Mouse (Mus musculus) liver, embryonic 16.5 days (tissue): Measurements from ENCODE around the gene Slc25a16. TPM values are rescaled to one million over a fixed set of nuclear protein-coding genes. Genes with fewer than 3 reads are reported as not detected.

Source experiments
- ATAC-seq: fragments of 200-750 bp; cut with Nextera tagmentation; 2 replicates; pipeline ENCODE4 v1.8.0; 2017; ENCODE audit warnings: low read depth, mild to moderate bottlenecking, moderate number of reproducible peaks, moderate library complexity
- H3K27ac ChIP-seq: fragments of 300-500 bp; sonication (generic); 2 replicates; pipeline ENCODE4 v1.5.1; 2014; ENCODE audit warnings: mild to moderate bottlenecking, low read length
- H3K27me3 ChIP-seq: fragments of 300-500 bp; sonication (generic); 2 replicates; pipeline ENCODE4 v1.6.1; 2014; ENCODE audit warnings: low read depth, low read length, mixed read lengths; ENCODE audit not compliant: control insufficient read depth, insufficient read depth
- H3K36me3 ChIP-seq: fragments of 300-500 bp; sonication (generic); 2 replicates; pipeline ENCODE4 v1.6.1; 2014; ENCODE audit warnings: mild to moderate bottlenecking; ENCODE audit not compliant: control insufficient read depth, insufficient read depth
- H3K4me1 ChIP-seq: fragments of 300-500 bp; sonication (generic); 2 replicates; pipeline ENCODE4 v1.6.1; 2014; ENCODE audit warnings: low read depth, low read length, mixed read lengths; ENCODE audit not compliant: control insufficient read depth
- H3K4me2 ChIP-seq: fragments of 300-500 bp; sonication (generic); 2 replicates; pipeline ENCODE4 v1.6.1; 2014; ENCODE audit warnings: low read depth, low read length, mixed read lengths
- H3K4me3 ChIP-seq: fragments of 300-500 bp; sonication (generic); 2 replicates; pipeline ENCODE4 v1.5.1; 2014; ENCODE audit warnings: low read depth, mild to moderate bottlenecking, low read length
- H3K9ac ChIP-seq: fragments of 300-500 bp; sonication (generic); 2 replicates; pipeline ENCODE4 v1.6.1; 2014; ENCODE audit warnings: low read depth, low read length
- H3K9me3 ChIP-seq: fragments of 300-500 bp; sonication (generic); replicated peaks from 2 replicates; pipeline ENCODE4 v1.6.1; 2016; ENCODE audit warnings: low read length; ENCODE audit not compliant: control insufficient read depth
- WGBS: fragments of 180-500 bp; shearing (Covaris S2); extraction: QIAGEN DNeasy Blood & Tissue Kit; methylation state at CpG from one replicate; pipeline ENCODE4 v1.1.7; 2014; ENCODE audit not compliant: insufficient replicate concordance; 5-methylcytosine and 5-hydroxymethylcytosine counted together
- polyA plus RNA-seq: library from polyadenylated mRNA; unstranded; fragments of >200 nt; fragmentation: Nextera tagmentation; extraction: Ambion mirVana; gene quantifications from 2 replicates; pipeline ENCODE4 v1.2.1, GENCODE M21; 2015

Gene Slc25a16
- 7.5 and 8.5 TPM in 2 replicates for polyA plus RNA-seq

- Histone ChIP-seq H3K4me3 (peak within 1 kb of the TSS; percentile 99), H3K4me2 (peak within 1 kb of the TSS; percentile 86), H3K36me3 (no peaks in the 10 kb centered on the region), H3K27me3 (no peaks in the 10 kb centered on the region), H3K4me1 (peaks cover 13% of the 10 kb centered on the region), H3K9me3 (no peaks in the 10 kb centered on the region), H3K27ac (peak within 1 kb of the TSS; percentile 85), H3K9ac (peak within 1 kb of the TSS; percentile 97)
- ATAC-seq = peak; percentile 98
- 4% methylated on average over 50 of the region's 50 CpGs for WGBS
Measured at GRCm38 (mm10) chr10:62919925-62920765, at the start of gene Slc25a16. Slc25a16 (plus strand) TSS chr10:62920633.

DNA sequence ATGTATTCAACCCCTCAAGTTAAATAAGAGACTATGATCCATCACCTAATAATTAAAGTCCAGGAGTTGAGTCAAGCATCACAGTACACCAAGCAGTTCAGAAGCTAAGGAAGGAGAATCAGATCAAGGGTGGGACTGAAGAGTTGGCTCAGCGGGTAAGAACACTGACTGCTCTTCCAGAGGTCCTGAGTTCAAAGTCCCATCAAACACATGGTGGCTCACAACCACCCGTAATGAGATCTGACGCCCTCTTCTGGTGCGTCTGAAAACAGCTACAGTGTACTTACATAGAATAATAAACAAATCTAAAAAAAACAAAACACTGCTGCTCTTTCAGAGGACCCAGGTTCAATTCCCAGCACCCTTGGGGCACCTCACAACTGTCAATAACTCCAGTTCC is 45.6 kb upstream of the Slc25a16 start:
- Histone ChIP-seq H3K36me3 (no peaks in the 10 kb centered on the region), H3K9ac (no peak overlapping the region), H3K27ac (no peak overlapping the region), H3K27me3 (no peaks in the 10 kb centered on the region), H3K4me3 (no peak overlapping the region), H3K4me1 (no peaks in the 10 kb centered on the region), H3K4me2 (no peak overlapping the region), H3K9me3 (no peaks in the 10 kb centered on the region)
- WGBS = 58% methylated on average over 4 of the region's 4 CpGs
- ATAC-seq = no peak

- H3K9me3 ChIP-seq = no peaks in the 10 kb centered on the region
- ATAC-seq = no peak
- no peaks in the 10 kb centered on the region for H3K4me1 ChIP-seq
- no peaks in the 10 kb centered on the region for H3K36me3 ChIP-seq
- 65% methylated on average over 4 of the region's 4 CpGs for WGBS
- H3K4me2 ChIP-seq = no peak overlapping the region
- no peak overlapping the region for H3K4me3 ChIP-seq
- no peak overlapping the region for H3K27ac ChIP-seq
- no peaks in the 10 kb centered on the region for H3K27me3 ChIP-seq
- H3K9ac ChIP-seq = no peak overlapping the region
Measured at GRCm38 (mm10) chr10:62875565-62875964, 44.9 kb upstream of the Slc25a16 start.

DNA sequence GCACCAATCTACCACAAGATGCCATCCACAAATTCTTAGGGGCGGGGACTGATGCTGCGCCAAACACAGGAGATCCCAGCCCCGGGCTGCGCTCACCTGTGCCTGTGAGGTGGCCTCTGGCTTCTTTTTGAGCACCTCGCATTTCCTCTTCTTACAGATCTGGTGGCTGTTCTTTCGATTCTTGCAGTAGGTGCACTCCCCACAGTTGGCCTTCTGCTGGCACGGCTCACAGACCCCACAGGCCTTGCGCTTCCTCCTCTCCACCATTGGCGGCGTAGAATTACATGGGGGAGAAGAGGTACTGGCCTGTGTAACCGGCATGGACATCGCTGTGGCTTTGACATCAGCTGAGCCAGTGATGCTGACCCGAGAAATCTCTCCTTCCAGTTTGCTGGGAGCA is 42.4 kb upstream of the Slc25a16 start:
- H3K36me3 ChIP-seq = no peaks in the 10 kb centered on the region
- H3K9ac ChIP-seq = no peak overlapping the region
- no peaks in the 10 kb centered on the region for H3K27me3 ChIP-seq
- H3K4me1 ChIP-seq = no peaks in the 10 kb centered on the region
- no peaks in the 10 kb centered on the region for H3K9me3 ChIP-seq
- no peak overlapping the region for H3K27ac ChIP-seq
- no peak for ATAC-seq
- no peak overlapping the region for H3K4me2 ChIP-seq
- no peak overlapping the region for H3K4me3 ChIP-seq
- 76% methylated on average over 13 of the region's 13 CpGs for WGBS

- no peak for ATAC-seq
- Histone ChIP-seq H3K4me2 (no peak overlapping the region), H3K4me3 (no peak overlapping the region), H3K27me3 (peaks cover 8% of the 10 kb centered on the region), H3K9ac (no peak overlapping the region), H3K27ac (no peak overlapping the region), H3K4me1 (peaks cover 8% of the 10 kb centered on the region), H3K36me3 (no peaks in the 10 kb centered on the region), H3K9me3 (no peaks in the 10 kb centered on the region)
- WGBS = 32% methylated on average over 5 of the region's 5 CpGs
Measured at GRCm38 (mm10) chr10:62881211-62881610, 39.2 kb upstream of the Slc25a16 start.

DNA sequence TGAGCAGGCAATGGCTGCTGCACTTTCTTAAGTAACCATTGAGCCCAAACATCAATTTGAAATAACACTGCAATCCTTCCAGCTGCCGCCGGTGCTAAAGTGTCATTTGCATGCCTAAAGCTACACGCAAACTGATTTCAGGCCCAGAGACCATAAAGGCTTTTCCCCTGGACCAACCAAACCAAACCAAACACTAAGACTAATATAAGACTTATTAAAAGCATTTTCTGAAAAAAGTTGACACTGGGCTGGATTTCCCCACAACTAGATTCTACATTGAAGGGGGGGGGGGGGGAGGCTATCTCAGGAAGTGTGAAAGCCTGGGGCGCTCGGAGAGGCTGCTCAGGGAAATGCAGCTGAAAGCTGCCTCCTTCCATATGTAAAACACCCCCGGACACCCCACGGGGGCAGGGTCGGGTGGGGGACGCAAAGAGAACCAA is 36.5 kb upstream of the Slc25a16 start:
- Histone ChIP-seq H3K27me3 (peaks cover 23% of the 10 kb centered on the region), H3K36me3 (no peaks in the 10 kb centered on the region), H3K27ac (no peak overlapping the region), H3K9ac (no peak overlapping the region), H3K4me1 (peaks cover 12% of the 10 kb centered on the region), H3K9me3 (no peaks in the 10 kb centered on the region), H3K4me2 (no peak overlapping the region), H3K4me3 (no peak overlapping the region)
- 24% methylated on average over 9 of the region's 9 CpGs for WGBS
- ATAC-seq = no peak

DNA sequence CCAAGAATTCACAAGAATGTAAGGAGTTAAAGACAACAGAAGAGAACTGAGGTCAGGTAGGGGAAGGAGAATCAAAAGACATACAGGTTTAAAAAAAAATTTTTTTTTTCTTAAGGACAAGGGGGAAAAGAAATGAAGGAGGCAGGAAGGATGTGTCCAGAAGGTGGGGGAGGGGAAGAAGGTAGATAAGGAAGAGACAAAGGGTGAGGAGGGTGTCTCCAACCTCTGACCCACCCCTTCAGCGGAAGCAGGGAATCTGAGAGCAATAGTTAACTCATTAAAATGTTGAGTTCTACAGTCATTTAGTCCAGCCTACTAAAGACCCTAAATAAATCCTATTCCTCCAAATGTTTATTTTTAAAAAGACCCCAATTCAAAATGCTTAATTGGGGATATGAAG is 35.9 kb upstream of the Slc25a16 start:
- Histone ChIP-seq H3K4me3 (no peak overlapping the region), H3K4me1 (peaks cover 12% of the 10 kb centered on the region), H3K27me3 (peaks cover 23% of the 10 kb centered on the region), H3K9me3 (no peaks in the 10 kb centered on the region), H3K36me3 (no peaks in the 10 kb centered on the region), H3K27ac (no peak overlapping the region), H3K9ac (no peak overlapping the region), H3K4me2 (no peak overlapping the region)
- no peak for ATAC-seq
- 36% methylated on average over 1 of the region's 1 CpGs for WGBS

GRCm38 (mm10) chr10:62885460-62885859 is 35.0 kb upstream of the Slc25a16 start:
- no peaks in the 10 kb centered on the region for H3K9me3 ChIP-seq
- H3K27me3 ChIP-seq = peaks cover 23% of the 10 kb centered on the region
- no peak for ATAC-seq
- no peak overlapping the region for H3K9ac ChIP-seq
- WGBS = 20% methylated on average over 10 of the region's 10 CpGs
- peaks cover 12% of the 10 kb centered on the region for H3K4me1 ChIP-seq
- H3K4me3 ChIP-seq = peak overlapping the region; percentile 62
- no peaks in the 10 kb centered on the region for H3K36me3 ChIP-seq
- peak overlapping the region; percentile 83 for H3K4me2 ChIP-seq
- H3K27ac ChIP-seq = no peak overlapping the region

DNA sequence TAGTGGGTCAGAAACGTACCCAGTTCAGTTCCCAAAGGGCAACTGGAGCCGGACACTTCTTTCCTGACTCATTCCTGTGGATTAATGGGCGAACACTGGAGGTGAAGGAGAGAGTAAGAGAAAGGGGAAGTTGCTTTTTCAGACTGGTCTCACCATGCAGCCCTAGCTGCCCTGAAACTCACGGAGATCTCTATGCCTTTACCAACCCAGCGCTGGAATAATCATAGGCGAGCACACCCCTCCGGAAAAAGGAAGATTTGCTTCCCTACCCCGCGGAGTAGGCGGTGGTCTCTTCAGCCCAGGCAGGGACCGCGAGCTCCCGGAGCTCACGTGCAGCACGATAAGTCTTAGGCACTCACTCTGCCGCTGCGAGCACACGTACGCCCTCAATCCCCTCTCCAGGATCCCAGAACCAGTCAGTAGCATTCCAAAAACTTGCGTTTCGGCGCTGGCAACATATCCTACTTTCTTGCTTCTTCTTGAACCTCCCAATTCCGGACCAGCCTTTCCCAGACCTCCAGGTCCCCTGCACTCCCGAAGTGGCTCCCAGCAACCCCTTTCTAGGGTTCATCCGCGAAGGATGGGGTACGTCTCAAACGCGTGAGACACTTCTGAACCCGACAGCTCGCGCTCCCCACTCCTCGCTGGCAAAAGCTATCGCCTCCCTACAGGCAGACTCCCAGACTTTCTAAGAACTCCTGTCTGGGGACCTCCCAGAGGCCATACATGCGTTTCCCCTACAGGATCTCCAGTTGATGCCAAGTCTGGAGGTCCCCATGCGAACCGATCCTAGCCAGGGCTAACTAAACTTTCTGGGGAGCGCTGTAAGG is 34.2 kb upstream of the Slc25a16 start:
- WGBS = under 1% methylated on average over 38 of the region's 38 CpGs
- Histone ChIP-seq H3K9me3 (no peaks in the 10 kb centered on the region), H3K36me3 (no peaks in the 10 kb centered on the region), H3K4me1 (peaks cover 12% of the 10 kb centered on the region), H3K4me3 (peak overlapping the region; percentile 62), H3K27ac (no peak overlapping the region), H3K27me3 (peaks cover 23% of the 10 kb centered on the region), H3K4me2 (peak overlapping the region; percentile 83), H3K9ac (peak overlapping the region; percentile 48)
- peak; percentile 35 for ATAC-seq
